In the genomic region with DNA sequence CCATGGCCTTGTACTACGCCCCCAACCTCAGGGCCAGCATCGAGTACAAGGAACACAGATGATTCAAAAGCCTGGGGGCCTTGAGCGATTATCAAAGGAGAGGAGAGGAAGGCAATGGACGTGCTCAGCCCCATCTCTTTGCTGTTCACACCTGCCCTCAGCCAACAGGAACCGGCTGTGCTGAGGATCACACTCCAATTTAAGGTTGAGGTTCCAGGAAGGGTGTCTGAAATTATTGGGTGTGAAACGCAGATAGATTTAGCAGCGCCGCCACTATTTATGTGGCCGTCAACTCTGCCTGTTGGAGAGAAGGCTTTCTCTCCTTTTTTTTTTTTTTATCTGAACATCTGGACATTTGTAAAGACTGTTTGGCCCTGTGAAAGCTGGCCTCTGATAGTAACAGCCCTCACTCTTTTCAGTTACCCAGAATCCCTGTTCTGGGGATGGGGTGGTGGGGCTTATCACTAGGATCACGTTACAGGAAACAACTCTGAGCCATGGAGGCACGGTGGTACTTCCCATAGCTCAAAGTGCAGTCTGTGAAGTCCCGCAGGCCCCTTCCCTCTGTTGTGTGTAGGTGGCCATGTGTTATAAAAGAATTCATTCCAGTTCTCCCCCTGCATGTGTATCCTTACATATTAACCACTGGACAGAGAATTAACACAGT, we compare ENCODE assay signal across 23 mouse cellular contexts.
DNase-seq lines count a peak whose midpoint lies in the region; ATAC-seq lines count a peak whose summit lies in the region.
"Had no signal": no experiment of that assay in that cellular context is flagged by ENCODE, and none has a peak within 500 bp of the region (broad histone marks: within the 10 kb centered on the region; RNA-seq: fewer than 3 reads in every experiment).

No protein-coding gene starts in this region.

- H3K27ac ChIP-seq in heart, embryonic 10.5 days = no peak overlapping the region
- peak overlapping the region; percentile 16; the same call in 1 of the 2 replicates for H3K27ac ChIP-seq in embryonic facial prominence, embryonic 10.5 days (replicated peaks)
- peak overlapping the region; percentile 62 for H3K27ac ChIP-seq in limb, embryonic 11.5 days (replicated peaks; ENCODE audit: low read depth, low read length)
- H3K27ac ChIP-seq in hindbrain, embryonic 12.5 days = no peak overlapping the region
- no peak overlapping the region for H3K27ac ChIP-seq in heart, embryonic 12.5 days (ENCODE audit: poor library complexity, severe bottlenecking)
- H3K27ac ChIP-seq: embryonic facial prominence, embryonic 15.5 days; forebrain, embryonic 10.5 days; hindbrain, embryonic 10.5 days; hindbrain, embryonic 15.5 days had no signal

- WGBS in heart, embryonic 10.5 days = 61% methylated on average over 12 of the region's 12 CpGs
- WGBS in embryonic facial prominence, embryonic 10.5 days = 64% methylated on average over 12 of the region's 12 CpGs
- 17% methylated on average over 12 of the region's 12 CpGs for WGBS in limb, embryonic 11.5 days
- 78% methylated on average over 12 of the region's 12 CpGs for WGBS in hindbrain, embryonic 12.5 days
- WGBS in heart, embryonic 12.5 days = 55% methylated on average over 12 of the region's 12 CpGs

- H3K27me3 ChIP-seq in heart, embryonic 10.5 days (ENCODE audit: insufficient read depth, poor library complexity, severe bottlenecking) = 0 out of 2 replicates have a peak, but pooled peaks cover 6% of the 10 kb centered on the region
- peaks cover 4% of the 10 kb centered on the region; the same call in 1 of the 2 replicates for H3K27me3 ChIP-seq in embryonic facial prominence, embryonic 10.5 days (replicated peaks; ENCODE audit: low read depth, poor library complexity, severe bottlenecking)
- H3K27me3 ChIP-seq in limb, embryonic 11.5 days (ENCODE audit: control insufficient read depth, insufficient read depth, low read length) = no peaks in the 10 kb centered on the region
- H3K27me3 ChIP-seq in hindbrain, embryonic 12.5 days = no peaks in the 10 kb centered on the region
- H3K27me3 ChIP-seq in heart, embryonic 12.5 days (replicated peaks) = no peaks in the 10 kb centered on the region
- H3K27me3 ChIP-seq: embryonic facial prominence, embryonic 15.5 days; hindbrain, embryonic 15.5 days had no signal

- no peaks in the 10 kb centered on the region for H3K9me3 ChIP-seq in heart, embryonic 10.5 days
- H3K9me3 ChIP-seq in embryonic facial prominence, embryonic 10.5 days = no peaks in the 10 kb centered on the region
- no peaks in the 10 kb centered on the region; the same call in 1 of the 2 replicates for H3K9me3 ChIP-seq in limb, embryonic 11.5 days (ENCODE audit: control insufficient read depth, low read length)
- no peaks in the 10 kb centered on the region for H3K9me3 ChIP-seq in hindbrain, embryonic 12.5 days (replicated peaks)
- H3K9me3 ChIP-seq in heart, embryonic 12.5 days (replicated peaks) = no peaks in the 10 kb centered on the region
- H3K9me3 ChIP-seq: embryonic facial prominence, embryonic 15.5 days; forebrain, embryonic 10.5 days; hindbrain, embryonic 10.5 days; hindbrain, embryonic 15.5 days had no signal

- no peak overlapping the region for H3K4me2 ChIP-seq in limb, embryonic 11.5 days (ENCODE audit: low read depth, severe bottlenecking)
- no peak overlapping the region for H3K4me2 ChIP-seq in hindbrain, embryonic 12.5 days (replicated peaks)
- no peak overlapping the region for H3K4me2 ChIP-seq in heart, embryonic 12.5 days
- H3K4me2 ChIP-seq: embryonic facial prominence, embryonic 15.5 days; heart, embryonic 11.5 days; hindbrain, embryonic 15.5 days had no signal

- no peak overlapping the region for H3K9ac ChIP-seq in limb, embryonic 11.5 days (ENCODE audit: low read length)
- no peak overlapping the region for H3K9ac ChIP-seq in hindbrain, embryonic 12.5 days
- no peak overlapping the region for H3K9ac ChIP-seq in heart, embryonic 12.5 days
- H3K9ac ChIP-seq: embryonic facial prominence, embryonic 15.5 days; hindbrain, embryonic 15.5 days had no signal

- H3K36me3 ChIP-seq in heart, embryonic 10.5 days = no peaks in the 10 kb centered on the region
- no peaks in the 10 kb centered on the region for H3K36me3 ChIP-seq in embryonic facial prominence, embryonic 10.5 days (replicated peaks)
- H3K36me3 ChIP-seq in limb, embryonic 11.5 days (ENCODE audit: control insufficient read depth, insufficient read depth, low read length) = no peaks in the 10 kb centered on the region
- H3K36me3 ChIP-seq in hindbrain, embryonic 12.5 days = no peaks in the 10 kb centered on the region
- H3K36me3 ChIP-seq in heart, embryonic 12.5 days = no peaks in the 10 kb centered on the region
- H3K36me3 ChIP-seq: embryonic facial prominence, embryonic 15.5 days; forebrain, embryonic 10.5 days; G1E; hindbrain, embryonic 10.5 days; hindbrain, embryonic 15.5 days had no signal

- H3K4me1 ChIP-seq in heart, embryonic 10.5 days = no peaks in the 10 kb centered on the region
- H3K4me1 ChIP-seq in embryonic facial prominence, embryonic 10.5 days = peaks cover 19% of the 10 kb centered on the region
- H3K4me1 ChIP-seq in limb, embryonic 11.5 days (ENCODE audit: control insufficient read depth, insufficient read depth, low read length) = peaks cover 21% of the 10 kb centered on the region
- H3K4me1 ChIP-seq in hindbrain, embryonic 12.5 days = no peaks in the 10 kb centered on the region
- H3K4me1 ChIP-seq in heart, embryonic 12.5 days (replicated peaks) = no peaks in the 10 kb centered on the region
- H3K4me1 ChIP-seq: hindbrain, embryonic 15.5 days had no signal

- no peak overlapping the region for H3K4me3 ChIP-seq in heart, embryonic 10.5 days
- no peak overlapping the region for H3K4me3 ChIP-seq in embryonic facial prominence, embryonic 10.5 days
- H3K4me3 ChIP-seq in limb, embryonic 11.5 days (ENCODE audit: low read depth, low read length) = no peak overlapping the region
- no peak overlapping the region for H3K4me3 ChIP-seq in hindbrain, embryonic 12.5 days
- no peak overlapping the region for H3K4me3 ChIP-seq in heart, embryonic 12.5 days
- H3K4me3 ChIP-seq: embryonic facial prominence, embryonic 15.5 days; erythroblast, embryonic 14.5 days; forebrain, embryonic 10.5 days; hindbrain, embryonic 10.5 days; hindbrain, embryonic 15.5 days had no signal

- peak; percentile 3 for DNase-seq in adrenal gland, postnatal 10 days
- no peak for DNase-seq in adrenal gland, adult 18-20 months (ENCODE audit: low spot score in 2 of 2)
- DNase-seq in heart, adult 11 months = peak; percentile 62
- DNase-seq in heart, embryonic 10.5 days (ENCODE audit: low spot score) = no peak
- no peak for DNase-seq in embryonic facial prominence, embryonic 10.5 days (ENCODE audit: low spot score)
- DNase-seq in limb, embryonic 11.5 days (ENCODE audit: low spot score) = peak; percentile 55
- DNase-seq: adrenal gland, postnatal 25 days; B cell, adult 2 months; cerebellum, adult 2 months; cerebellum, postnatal 10 days; gastrocnemius, postnatal 36 days; heart, adult 18-20 months had no signal

- no peak for ATAC-seq in limb, embryonic 11.5 days (ENCODE audit: insufficient number of reproducible peaks, low FRiP score, low TSS enrichment, low read depth)
- no peak for ATAC-seq in hindbrain, embryonic 12.5 days (ENCODE audit: low FRiP score)
- ATAC-seq in heart, embryonic 12.5 days (ENCODE audit: insufficient number of reproducible peaks, low FRiP score) = no peak
- ATAC-seq: CD4-positive, CD25-positive, alpha-beta regulatory T cell, adult 4 months; forebrain, embryonic 14.5 days had no signal

Comparison
In these comparisons a context has a peak if more than half of its experiments do, and no peak if none do; other contexts are left out.
1. DNase-seq: peak in adrenal gland, postnatal 10 days (single experiment), heart, adult 11 months (single experiment) and limb, embryonic 11.5 days (single experiment); none in adrenal gland, adult 18-20 months (0 of 2), heart, embryonic 10.5 days (single experiment) and embryonic facial prominence, embryonic 10.5 days (single experiment).
2. H3K27ac ChIP-seq: peak in embryonic facial prominence, embryonic 10.5 days (single experiment) and limb, embryonic 11.5 days (single experiment); none in heart, embryonic 10.5 days (single experiment), hindbrain, embryonic 12.5 days (single experiment) and heart, embryonic 12.5 days (single experiment).